Mouse (Mus musculus): ENCODE results near the gene Enoph1. TPM values are rescaled to one million over a fixed set of nuclear protein-coding genes. Genes with fewer than 3 reads are reported as not detected.

Enoph1 gene
- polyA plus RNA-seq (2014; fragmentation: Nextera tagmentation; extraction: Ambion mirVana), result 28.0 and 31.2 TPM in 2 replicates

GRCm38 (mm10) chr5:100039602-100040142 is at the start of gene Enoph1, which contains the start of gene Hnrnpdl:
Gene Enoph1, plus strand, starts transcription at chr5:100039985.
Gene Hnrnpdl, minus strand, starts transcription at chr5:100039664.
- Histone ChIP-seq H3K9ac (ENCODE audit: low read depth, low read length) (peak within 1 kb of the TSS; percentile 99), H3K4me2 (peak within 1 kb of the TSS; percentile 82), H3K9me3 (replicated peaks; ENCODE audit: control insufficient read depth, low read length) (no peaks in the 10 kb centered on the region), H3K27ac (ENCODE audit: low read depth, low read length) (peak within 1 kb of the TSS; percentile 98), H3K36me3 (ENCODE audit: control insufficient read depth, insufficient read depth, low read length) (peaks cover 6% of the 10 kb centered on the region), H3K4me1 (ENCODE audit: control insufficient read depth, insufficient read depth, low read length) (peaks cover 10% of the 10 kb centered on the region), H3K27me3 (ENCODE audit: control insufficient read depth, insufficient read depth, low read length) (no peaks in the 10 kb centered on the region), H3K4me3 (ENCODE audit: low read depth, low read length) (peak within 1 kb of the TSS; percentile 96)
- WGBS (ENCODE audit: insufficient replicate concordance), result under 1% methylated on average over 53 of the region's 57 CpGs
- peak; percentile 86 for ATAC-seq (replicated peaks; ENCODE audit: insufficient number of reproducible peaks, low FRiP score, low TSS enrichment)

GRCm38 (mm10) chr5:99994166-99994565 is 45.6 kb upstream of the Enoph1 start:
- H3K27me3 ChIP-seq (ENCODE audit: control insufficient read depth, insufficient read depth, low read length), result no peaks in the 10 kb centered on the region
- 81% methylated on average over 3 of the region's 3 CpGs for WGBS (ENCODE audit: insufficient replicate concordance)
- no peaks in the 10 kb centered on the region for H3K4me1 ChIP-seq (ENCODE audit: control insufficient read depth, insufficient read depth, low read length)
- H3K4me2 ChIP-seq, result no peak overlapping the region
- ATAC-seq (replicated peaks; ENCODE audit: insufficient number of reproducible peaks, low FRiP score, low TSS enrichment), result no peak
- no peak overlapping the region for H3K9ac ChIP-seq (ENCODE audit: low read depth, low read length)
- H3K4me3 ChIP-seq (ENCODE audit: low read depth, low read length), result no peak overlapping the region
- H3K9me3 ChIP-seq (replicated peaks; ENCODE audit: control insufficient read depth, low read length), result peaks cover 5% of the 10 kb centered on the region; the same call in 1 of the 2 replicates
- no peaks in the 10 kb centered on the region for H3K36me3 ChIP-seq (ENCODE audit: control insufficient read depth, insufficient read depth, low read length)
- no peak overlapping the region for H3K27ac ChIP-seq (ENCODE audit: low read depth, low read length)

GRCm38 (mm10) chr5:99994680-99995079 is 45.1 kb upstream of the Enoph1 start:
- WGBS (ENCODE audit: insufficient replicate concordance), result 83% methylated on average over 3 of the region's 3 CpGs
- Histone ChIP-seq H3K27me3 (ENCODE audit: control insufficient read depth, insufficient read depth, low read length) (no peaks in the 10 kb centered on the region), H3K4me2 (no peak overlapping the region), H3K36me3 (ENCODE audit: control insufficient read depth, insufficient read depth, low read length) (no peaks in the 10 kb centered on the region), H3K27ac (ENCODE audit: low read depth, low read length) (no peak overlapping the region), H3K4me3 (ENCODE audit: low read depth, low read length) (no peak overlapping the region), H3K9ac (ENCODE audit: low read depth, low read length) (no peak overlapping the region), H3K4me1 (ENCODE audit: control insufficient read depth, insufficient read depth, low read length) (no peaks in the 10 kb centered on the region), H3K9me3 (replicated peaks; ENCODE audit: control insufficient read depth, low read length) (peaks cover 5% of the 10 kb centered on the region; the same call in 1 of the 2 replicates)
- ATAC-seq (replicated peaks; ENCODE audit: insufficient number of reproducible peaks, low FRiP score, low TSS enrichment), result no peak

GRCm38 (mm10) chr5:100000048-100000447 is 39.7 kb upstream of the Enoph1 start:
- Histone ChIP-seq H3K9me3 (replicated peaks; ENCODE audit: control insufficient read depth, low read length) (peaks cover 5% of the 10 kb centered on the region; the same call in 1 of the 2 replicates), H3K27me3 (ENCODE audit: control insufficient read depth, insufficient read depth, low read length) (no peaks in the 10 kb centered on the region), H3K9ac (ENCODE audit: low read depth, low read length) (no peak overlapping the region), H3K4me2 (no peak overlapping the region), H3K36me3 (ENCODE audit: control insufficient read depth, insufficient read depth, low read length) (no peaks in the 10 kb centered on the region), H3K27ac (ENCODE audit: low read depth, low read length) (no peak overlapping the region), H3K4me1 (ENCODE audit: control insufficient read depth, insufficient read depth, low read length) (peaks cover 2% of the 10 kb centered on the region; the same call in 1 of the 2 replicates), H3K4me3 (ENCODE audit: low read depth, low read length) (no peak overlapping the region)
- 69% methylated on average over 7 of the region's 7 CpGs for WGBS (ENCODE audit: insufficient replicate concordance)
- ATAC-seq (replicated peaks; ENCODE audit: insufficient number of reproducible peaks, low FRiP score, low TSS enrichment), result no peak

GRCm38 (mm10) chr5:100000500-100000899 is 39.3 kb upstream of the Enoph1 start:
- H3K9me3 ChIP-seq (replicated peaks; ENCODE audit: control insufficient read depth, low read length), result peaks cover 5% of the 10 kb centered on the region; the same call in 1 of the 2 replicates
- H3K27ac ChIP-seq (ENCODE audit: low read depth, low read length), result no peak overlapping the region
- ATAC-seq (replicated peaks; ENCODE audit: insufficient number of reproducible peaks, low FRiP score, low TSS enrichment), result no peak
- H3K9ac ChIP-seq (ENCODE audit: low read depth, low read length), result no peak overlapping the region
- 46% methylated on average over 8 of the region's 8 CpGs for WGBS (ENCODE audit: insufficient replicate concordance)
- no peaks in the 10 kb centered on the region for H3K36me3 ChIP-seq (ENCODE audit: control insufficient read depth, insufficient read depth, low read length)
- no peak overlapping the region for H3K4me3 ChIP-seq (ENCODE audit: low read depth, low read length)
- H3K4me2 ChIP-seq, result no peak overlapping the region
- H3K4me1 ChIP-seq (ENCODE audit: control insufficient read depth, insufficient read depth, low read length), result peaks cover 4% of the 10 kb centered on the region
- H3K27me3 ChIP-seq (ENCODE audit: control insufficient read depth, insufficient read depth, low read length), result no peaks in the 10 kb centered on the region

- Histone ChIP-seq H3K4me3 (ENCODE audit: low read depth, low read length) (no peak overlapping the region), H3K4me2 (no peak overlapping the region), H3K27ac (ENCODE audit: low read depth, low read length) (no peak overlapping the region), H3K9me3 (replicated peaks; ENCODE audit: control insufficient read depth, low read length) (no peaks in the 10 kb centered on the region), H3K27me3 (ENCODE audit: control insufficient read depth, insufficient read depth, low read length) (no peaks in the 10 kb centered on the region), H3K36me3 (ENCODE audit: control insufficient read depth, insufficient read depth, low read length) (no peaks in the 10 kb centered on the region), H3K9ac (ENCODE audit: low read depth, low read length) (no peak overlapping the region), H3K4me1 (ENCODE audit: control insufficient read depth, insufficient read depth, low read length) (peaks cover 14% of the 10 kb centered on the region)
- WGBS (ENCODE audit: insufficient replicate concordance), result 76% methylated on average over 4 of the region's 4 CpGs
- no peak for ATAC-seq (replicated peaks; ENCODE audit: insufficient number of reproducible peaks, low FRiP score, low TSS enrichment)
Measured at GRCm38 (mm10) chr5:100003895-100004294, 35.9 kb upstream of the Enoph1 start.

- Histone ChIP-seq H3K4me2 (no peak overlapping the region), H3K9ac (ENCODE audit: low read depth, low read length) (no peak overlapping the region), H3K27ac (ENCODE audit: low read depth, low read length) (no peak overlapping the region), H3K36me3 (ENCODE audit: control insufficient read depth, insufficient read depth, low read length) (no peaks in the 10 kb centered on the region), H3K9me3 (replicated peaks; ENCODE audit: control insufficient read depth, low read length) (no peaks in the 10 kb centered on the region), H3K4me3 (ENCODE audit: low read depth, low read length) (no peak overlapping the region), H3K27me3 (ENCODE audit: control insufficient read depth, insufficient read depth, low read length) (no peaks in the 10 kb centered on the region), H3K4me1 (ENCODE audit: control insufficient read depth, insufficient read depth, low read length) (peaks cover 13% of the 10 kb centered on the region)
- WGBS (ENCODE audit: insufficient replicate concordance), result 60% methylated on average over 3 of the region's 3 CpGs
- no peak for ATAC-seq (replicated peaks; ENCODE audit: insufficient number of reproducible peaks, low FRiP score, low TSS enrichment)
Measured at GRCm38 (mm10) chr5:100005431-100005830, 34.4 kb upstream of the Enoph1 start.

GRCm38 (mm10) chr5:100005896-100006295 is 33.9 kb upstream of the Enoph1 start:
- Histone ChIP-seq H3K4me3 (ENCODE audit: low read depth, low read length) (no peak overlapping the region), H3K4me2 (no peak overlapping the region), H3K27me3 (ENCODE audit: control insufficient read depth, insufficient read depth, low read length) (no peaks in the 10 kb centered on the region), H3K36me3 (ENCODE audit: control insufficient read depth, insufficient read depth, low read length) (no peaks in the 10 kb centered on the region), H3K9ac (ENCODE audit: low read depth, low read length) (no peak overlapping the region), H3K4me1 (ENCODE audit: control insufficient read depth, insufficient read depth, low read length) (peaks cover 12% of the 10 kb centered on the region), H3K9me3 (replicated peaks; ENCODE audit: control insufficient read depth, low read length) (no peaks in the 10 kb centered on the region), H3K27ac (ENCODE audit: low read depth, low read length) (no peak overlapping the region)
- 66% methylated on average over 6 of the region's 6 CpGs for whole genome bisulfite sequencing (ENCODE audit: insufficient replicate concordance)
- no peak for ATAC-seq (replicated peaks; ENCODE audit: insufficient number of reproducible peaks, low FRiP score, low TSS enrichment)
